Mouse (Mus musculus) embryonic fibroblast, embryonic 13.5 days (primary cell): ENCODE measurements around the gene Ctnnd1.

ENCODE experiments used
- CTCF ChIP-seq: IDR thresholded peaks from 2 replicates; pipeline ENCODE4 v1.5.1; 2011; ENCODE audit warnings: mild to moderate bottlenecking, control low read depth, low read length, moderate library complexity, borderline replicate concordance; ENCODE audit not compliant: insufficient read depth
- POLR2A ChIP-seq: IDR thresholded peaks from 2 replicates; pipeline ENCODE4 v1.6.1; 2011; ENCODE audit warnings: low read depth, mild to moderate bottlenecking, control low read depth, low read length, moderate library complexity

GRCm38 (mm10) chr2:84648369-84648768 lies 2.2 kb downstream of the Ctnnd1 start:
- TF ChIP-seq POLR2A, result no peak
- TF ChIP-seq CTCF, result no peak
